ENCODE assay signal across 18 mouse cellular contexts in the genomic region with DNA sequence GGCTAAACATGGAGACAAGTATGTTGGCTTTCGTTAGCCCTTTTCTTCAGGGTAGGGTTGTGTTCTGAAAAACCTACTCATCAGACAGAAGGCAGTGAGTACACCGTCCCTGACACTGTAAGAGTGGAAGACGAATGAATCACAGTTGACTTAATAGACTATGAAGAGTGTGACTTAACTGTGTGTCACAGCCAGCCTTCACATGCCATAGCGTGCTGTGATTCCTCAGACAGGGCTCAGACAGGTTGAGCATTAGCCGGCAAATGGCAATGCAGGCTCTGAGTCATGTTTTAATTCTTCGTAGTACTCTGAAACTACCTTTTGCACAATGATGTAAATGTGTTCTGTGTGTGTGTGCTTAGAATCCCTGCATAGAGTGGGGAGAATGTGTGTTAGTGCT.
"Had no signal": no experiment of that assay in that cellular context is flagged by ENCODE, and none has a peak within 500 bp of the region (broad histone marks: within the 10 kb centered on the region; RNA-seq: fewer than 3 reads in every experiment).

No protein-coding gene starts in this region.

- H3K4me3 ChIP-seq: limb, embryonic 12.5 days; liver, embryonic 13.5 days; lung, embryonic 15.5 days; megakaryocyte, embryonic 14.5 days; midbrain, embryonic 15.5 days; neural tube, embryonic 13.5 days had no signal

- H3K36me3 ChIP-seq: liver, embryonic 13.5 days had no signal

- H3K27me3 ChIP-seq: limb, embryonic 12.5 days; liver, embryonic 13.5 days; lung, embryonic 15.5 days; megakaryocyte, embryonic 14.5 days; midbrain, embryonic 15.5 days; neural tube, embryonic 13.5 days had no signal

- H3K4me1 ChIP-seq: limb, embryonic 12.5 days; liver, embryonic 13.5 days; megakaryocyte, embryonic 14.5 days had no signal

- H3K4me2 ChIP-seq: limb, embryonic 12.5 days; liver, embryonic 13.5 days; lung, embryonic 15.5 days; midbrain, embryonic 11.5 days; midbrain, embryonic 15.5 days; neural tube, embryonic 13.5 days had no signal

- DNase-seq: kidney, adult 9 months; kidney, postnatal 36 days; layer of hippocampus, adult 9-11 months; layer of hippocampus, postnatal 36 days; liver; liver, embryonic 13.5 days; liver, postnatal 0 days; lung, postnatal 14 days; right cerebral cortex, postnatal 25 days; thymus, postnatal 36 days had no signal

- H3K27ac ChIP-seq: kidney, postnatal 0 days; limb, embryonic 12.5 days; liver, embryonic 13.5 days; lung, embryonic 15.5 days; macrophage; midbrain, embryonic 15.5 days; neural tube, embryonic 13.5 days had no signal

- H3K9ac ChIP-seq: limb, embryonic 12.5 days; liver, embryonic 13.5 days; liver, postnatal 0 days; lung, embryonic 15.5 days; midbrain, embryonic 15.5 days; neural tube, embryonic 13.5 days had no signal
